Mouse (Mus musculus): ENCODE data around the gene Gngt2. TPM values are rescaled to one million over a fixed set of nuclear protein-coding genes. Genes with fewer than 3 reads are reported as not detected.

The Gngt2 gene
- 11.0 and 28.3 TPM in 2 replicates for polyA plus RNA-seq (2012; rRNA removed; ENCODE audit: low replicate concordance)

GRCm38 (mm10) chr11:95837059-95837458 is at the start of gene Gngt2:
Gngt2 (plus strand) TSS chr11:95837216.

DNA sequence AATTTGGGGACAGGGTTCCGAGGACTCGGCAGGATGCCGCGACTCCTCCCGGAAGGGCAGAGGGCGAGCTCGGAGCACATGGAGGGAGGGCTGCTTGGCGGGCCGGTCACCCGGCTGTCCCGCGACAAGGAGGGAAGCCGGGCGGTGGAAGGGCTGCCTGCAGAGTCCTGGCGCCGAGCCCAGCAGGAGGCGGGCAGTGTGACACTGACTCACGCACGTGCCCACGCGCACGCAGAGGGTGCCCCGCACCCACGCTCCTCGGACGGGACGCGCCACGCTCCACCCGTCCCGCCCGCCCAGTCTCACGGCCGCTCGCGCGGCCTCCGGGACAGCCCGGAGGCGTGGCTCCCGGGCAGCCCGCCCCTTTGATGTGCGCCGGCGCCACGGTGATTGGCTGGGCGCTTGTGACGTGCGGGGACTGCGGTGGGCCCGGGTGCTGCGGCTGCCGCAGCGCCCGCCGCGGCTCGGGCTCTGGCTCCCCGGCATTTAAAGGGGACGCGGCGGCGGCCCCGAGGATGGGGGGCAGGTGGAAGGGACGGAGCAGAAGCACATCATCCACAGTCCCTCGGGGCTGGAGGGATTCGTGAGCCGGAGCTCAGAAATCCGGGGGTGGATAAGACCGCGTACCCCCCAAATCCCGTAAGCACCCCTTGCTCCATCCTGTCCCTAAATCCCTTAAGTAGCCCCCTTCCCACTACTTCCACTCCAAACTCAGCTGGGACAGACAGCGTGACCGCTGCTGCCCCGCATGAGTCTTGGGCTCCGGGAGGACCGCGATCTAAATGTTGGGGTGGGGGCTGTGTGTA is 12.7 kb upstream of the Gngt2 start, which contains the start of gene Phospho1:
Phospho1 (plus strand) TSS at position 429 of the 806 bp plus-strand sequence.

GRCm38 (mm10) chr11:95842074-95842681 is 5.2 kb downstream of the Gngt2 start, which contains the start of gene Abi3:
Abi3 (minus strand) TSS chr11:95842476.

Other genes with a start within 250 kb of the Gngt2 start
- gene Ngfr, start 249.5 kb upstream of the Gngt2 start, polyA plus RNA-seq (2012; rRNA removed; ENCODE audit: low replicate concordance), result 3.3 and 174 TPM in 2 replicates
- gene Phb, start 170.3 kb upstream of the Gngt2 start, polyA plus RNA-seq (2012; rRNA removed; ENCODE audit: low replicate concordance), result 159 and 238 TPM in 2 replicates
- gene Zfp652, start 124.5 kb upstream of the Gngt2 start, polyA plus RNA-seq (2012; rRNA removed; ENCODE audit: low replicate concordance), result 17.0 and 28.2 TPM in 2 replicates
- gene B130006D01Rik, start 113.6 kb upstream of the Gngt2 start, polyA plus RNA-seq (2012; rRNA removed; ENCODE audit: low replicate concordance), result 0.07 and 0.24 TPM in 2 replicates
- 49.0 and 117 TPM in 2 replicates for gene Phospho1, start 12.7 kb upstream of the Gngt2 start, polyA plus RNA-seq (2012; rRNA removed; ENCODE audit: low replicate concordance)
- 36.0 and 38.5 TPM in 2 replicates for gene Abi3, start 5.3 kb downstream of the Gngt2 start, polyA plus RNA-seq (2012; rRNA removed; ENCODE audit: low replicate concordance)
- not detected in 2 replicates for gene B4galnt2, start 77.7 kb downstream of the Gngt2 start, polyA plus RNA-seq (2012; rRNA removed; ENCODE audit: low replicate concordance)
- gene Igf2bp1, start 168.7 kb downstream of the Gngt2 start, polyA plus RNA-seq (2012; rRNA removed; ENCODE audit: low replicate concordance), result 0.01 and 0.04 TPM in 2 replicates
- not detected in 2 replicates for gene Gip, start 187.3 kb downstream of the Gngt2 start, polyA plus RNA-seq (2012; rRNA removed; ENCODE audit: low replicate concordance)
- 30.6 and 31.2 TPM in 2 replicates for gene Snf8, start 197.7 kb downstream of the Gngt2 start, polyA plus RNA-seq (2012; rRNA removed; ENCODE audit: low replicate concordance)
- gene Ube2z, start 228.2 kb downstream of the Gngt2 start, polyA plus RNA-seq (2012; rRNA removed; ENCODE audit: low replicate concordance), result 31.5 and 60.9 TPM in 2 replicates
- 207 and 461 TPM in 2 replicates for gene Atp5g1, start 238.5 kb downstream of the Gngt2 start, polyA plus RNA-seq (2012; rRNA removed; ENCODE audit: low replicate concordance)